Mouse (Mus musculus) MEL (cell line): Measurements from ENCODE around the gene Sec14l4.

Source experiments
- CTCF ChIP-seq, 3 experiments: IDR thresholded peaks in 2 of 3; conservative IDR thresholded peaks in 1 of 3; 2 replicates each; pipeline ENCODE4 v1.5.1; 2011 to 2012; ENCODE audit warnings: low read length in 3 of 3, low read depth in 2 of 3, mild to moderate bottlenecking in 2 of 3, improper control_type of control experiment in 1 of 3, inconsistent platforms in 1 of 3, mixed read lengths in 1 of 3, moderate library complexity in 1 of 3; ENCODE audit not compliant: control insufficient read depth in 1 of 3, insufficient read depth in 1 of 3, poor library complexity in 1 of 3, severe bottlenecking in 1 of 3
- E2F4 ChIP-seq: IDR thresholded peaks from 2 replicates; pipeline ENCODE4 v1.6.1; 2011; ENCODE audit warnings: low read depth, low read length, improper control_type of control experiment, borderline replicate concordance
- MAZ ChIP-seq: IDR thresholded peaks from 2 replicates; pipeline ENCODE4 v1.6.1; 2012; ENCODE audit warnings: low read depth, mild to moderate bottlenecking, inconsistent platforms, low read length, improper control_type of control experiment
- POLR2A ChIP-seq, 2 experiments: IDR thresholded peaks; 2 replicates each; pipeline ENCODE4 v1.6.1; 2011 to 2012; ENCODE audit warnings: low read length in 2 of 2, mild to moderate bottlenecking in 2 of 2, control low read depth in 1 of 2, improper control_type of control experiment in 1 of 2, low read depth in 1 of 2, moderate library complexity in 1 of 2; ENCODE audit not compliant: control insufficient read depth in 1 of 2, insufficient read depth in 1 of 2, poor library complexity in 1 of 2
- USF1 ChIP-seq: IDR thresholded peaks from 2 replicates; pipeline ENCODE4 v1.6.1; 2014; ENCODE audit warnings: low read depth, mild to moderate bottlenecking, inconsistent platforms, low read length, improper control_type of control experiment, moderate library complexity

GRCm38 (mm10) chr11:4031961-4032360 lies 699 bp downstream of the Sec14l4 start:
- no peak for TF ChIP-seq CTCF (IDR thresholded peaks at IDR 0.05 in 2 of 3, conservative IDR thresholded peaks at IDR 0.05 in 1 of 3; ENCODE audit: control insufficient read depth in 1 of 3, insufficient read depth in 1 of 3, low read depth in 2 of 3, low read length in 3 of 3, poor library complexity in 1 of 3, severe bottlenecking in 1 of 3)
- TF ChIP-seq E2F4, result no peak
- TF ChIP-seq USF1, result no peak
- no peak for TF ChIP-seq POLR2A (IDR thresholded peaks at IDR 0.05; ENCODE audit: control insufficient read depth in 1 of 2, insufficient read depth in 1 of 2, low read depth in 1 of 2, low read length in 2 of 2, poor library complexity in 1 of 2)
- TF ChIP-seq MAZ, result no peak
